ENCODE assay signal across 25 mouse cellular contexts in the genomic region with DNA sequence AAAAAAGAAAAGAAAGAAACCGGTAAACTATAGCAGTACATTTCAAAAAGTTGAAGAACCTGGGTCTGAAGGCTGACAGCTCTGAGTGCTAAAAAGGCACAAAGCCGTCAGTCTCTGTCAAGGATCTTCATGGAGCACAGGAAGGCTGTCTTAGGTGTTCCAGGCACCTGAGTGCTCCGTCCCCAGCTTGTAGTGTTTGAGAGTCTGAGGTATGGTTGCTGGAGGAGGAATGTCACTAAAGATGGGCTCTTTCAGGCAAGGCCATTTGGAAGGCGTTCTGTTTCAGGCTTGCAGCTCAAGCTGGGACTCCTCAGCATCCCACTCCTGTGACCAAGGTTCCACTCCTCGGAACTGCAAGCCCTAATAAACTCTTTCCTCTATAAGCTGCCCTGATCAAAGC. TPM values are rescaled to one million over a fixed set of nuclear protein-coding genes. Genes with fewer than 3 reads are reported as not detected.
"Had no signal": no experiment of that assay in that cellular context is flagged by ENCODE, and none has a peak within 500 bp of the region (broad histone marks: within the 10 kb centered on the region; RNA-seq: fewer than 3 reads in every experiment).

No protein-coding gene starts in this region.

- H3K27ac ChIP-seq: liver, embryonic 13.5 days; liver, embryonic 15.5 days; macrophage; midbrain, embryonic 12.5 days; neural tube, embryonic 12.5 days; stomach, embryonic 15.5 days; stomach, postnatal 0 days had no signal

- H3K9ac ChIP-seq: liver, embryonic 13.5 days; liver, embryonic 15.5 days; liver, postnatal 0 days; midbrain, embryonic 12.5 days; neural tube, embryonic 12.5 days; stomach, embryonic 15.5 days had no signal

- H3K27me3 ChIP-seq: liver, embryonic 13.5 days; liver, embryonic 15.5 days; megakaryocyte, embryonic 14.5 days; midbrain, embryonic 12.5 days; neural tube, embryonic 12.5 days; stomach, embryonic 15.5 days had no signal

- H3K4me3 ChIP-seq: liver, embryonic 13.5 days; liver, embryonic 15.5 days; megakaryocyte, embryonic 14.5 days; midbrain, embryonic 12.5 days; neural tube, embryonic 12.5 days; stomach, embryonic 15.5 days had no signal

- ATAC-seq: liver, postnatal 0 days; midbrain, embryonic 16.5 days had no signal

- H3K9me3 ChIP-seq: liver, embryonic 15.5 days; megakaryocyte, embryonic 14.5 days; midbrain, embryonic 12.5 days; neural tube, embryonic 12.5 days; stomach, embryonic 15.5 days had no signal

- H3K4me1 ChIP-seq: midbrain, embryonic 12.5 days; neural tube, embryonic 12.5 days; stomach, embryonic 15.5 days had no signal

- DNase-seq: liver, embryonic 13.5 days; liver, postnatal 0 days; lung, adult 2 months; lung, postnatal 10 days; lung, postnatal 36 days; midbrain, embryonic 14.5 days; right cerebral cortex, postnatal 14 days; thymus, adult 2 months; thymus, postnatal 25 days; thymus, postnatal 4 days had no signal

- H3K4me2 ChIP-seq: liver, embryonic 13.5 days; liver, embryonic 15.5 days; midbrain, embryonic 12.5 days; neural tube, embryonic 12.5 days; stomach, embryonic 15.5 days had no signal

RNA-seq across cellular contexts. Expression of a gene that starts 58.5 kb away (rescaled TPM):
- total RNA-seq: megakaryocyte progenitor cell, adult 5-6 weeks; monocyte, adult 5-6 weeks; neutrophil, adult 5-6 weeks had no signal
- polyA plus RNA-seq: liver, embryonic 13.5 days; liver, embryonic 15.5 days; liver, postnatal 0 days; lung, embryonic 16.5 days; macrophage; midbrain, embryonic 12.5 days; midbrain, embryonic 14.5 days; midbrain, embryonic 16.5 days; neural tube, embryonic 12.5 days; neural tube, embryonic 14.5 days; spleen, adult 2 months; stomach, embryonic 15.5 days; stomach, postnatal 0 days; thymus, adult 2 months; urinary bladder, adult 2 months had no signal
